Mouse (Mus musculus) liver, adult 2 months (tissue): ENCODE results near the gene Zdhhc12. TPM values are rescaled to one million over a fixed set of nuclear protein-coding genes. Genes with fewer than 3 reads are reported as not detected.
"Not testable (repeated sequence)": the region's sequence is repeated elsewhere in the genome, so short reads cannot be mapped to it uniquely, and the experiment has no call there.

Experiments
- DNase-seq: peaks from one replicate; pipeline ENCODE4 v3.0.0-alpha.2; 2011; ENCODE audit warnings: low read depth, low spot score; ENCODE audit errors: extremely low read depth
- H3K27ac ChIP-seq: fragments of 200-500 bp; replicated peaks from 2 replicates; pipeline ENCODE4 v1.5.1; 2012; ENCODE audit warnings: low read depth, mild to moderate bottlenecking, control low read depth, inconsistent platforms, low read length; ENCODE audit not compliant: insufficient read depth
- H3K27me3 ChIP-seq: fragments of 200-500 bp; 2 replicates; pipeline ENCODE4 v1.6.1; 2012; ENCODE audit warnings: mild to moderate bottlenecking, moderate library complexity, low read length, inconsistent platforms; ENCODE audit not compliant: control insufficient read depth, insufficient read depth
- H3K36me3 ChIP-seq: fragments of 200-500 bp; 2 replicates; pipeline ENCODE4 v1.6.1; 2012; ENCODE audit warnings: low read length, inconsistent platforms; ENCODE audit not compliant: control insufficient read depth, insufficient read depth
- H3K4me1 ChIP-seq: fragments of 200-500 bp; 2 replicates; pipeline ENCODE4 v1.6.1; 2011; ENCODE audit warnings: low read length; ENCODE audit not compliant: control insufficient read depth, insufficient read depth
- H3K4me3 ChIP-seq: fragments of 200-500 bp; 2 replicates; pipeline ENCODE4 v1.5.1; 2011; ENCODE audit warnings: low read depth, mild to moderate bottlenecking, control low read depth, low read length, moderate library complexity; ENCODE audit not compliant: insufficient read depth
- H3K79me2 ChIP-seq: fragments of 200-500 bp; 2 replicates; pipeline ENCODE4 v1.6.1; 2012; ENCODE audit warnings: inconsistent platforms, mild to moderate bottlenecking, low read length, moderate library complexity; ENCODE audit not compliant: control insufficient read depth, insufficient read depth
- H3K9ac ChIP-seq: fragments of 200-500 bp; 2 replicates; pipeline ENCODE4 v1.6.1; 2012; ENCODE audit warnings: low read depth, mild to moderate bottlenecking, control low read depth, inconsistent platforms, low read length
- CTCF ChIP-seq: fragments of 200-500 bp; IDR thresholded peaks from 2 replicates; pipeline ENCODE4 v1.5.1; 2011; ENCODE audit warnings: low read depth, low read length, control low read depth
- POLR2A ChIP-seq: fragments of 200-500 bp; IDR thresholded peaks from 2 replicates; pipeline ENCODE4 v1.6.1; 2011; ENCODE audit warnings: low read length, control low read depth; ENCODE audit not compliant: insufficient read depth; ENCODE audit errors: extremely low read depth
- WGBS: fragments of 180-500 bp; shearing (Covaris S2); methylation state at CpG from one replicate; pipeline ENCODE4 v1.1.7; 2018; 5-methylcytosine and 5-hydroxymethylcytosine counted together
- polyA plus RNA-seq: library from polyadenylated mRNA; depleted of rRNA; stranded (reverse); fragments of >200 nt; gene quantifications from 2 replicates; pipeline ENCODE4 v1.2.3, GENCODE M21; 2012
- total RNA-seq: library from RNA; depleted of rRNA; stranded (reverse); fragments of >200 nt; gene quantifications from 2 replicates; pipeline ENCODE4 v1.2.3, GENCODE M21; 2014

The Zdhhc12 gene
- total and polyA plus RNA-seq, 2 experiments, result 16.8 to 53.4 TPM

GRCm38 (mm10) chr2:30061215-30062166 is 32.0 kb downstream of the Zdhhc12 start:
- peaks cover 18% of the 10 kb centered on the region for H3K4me1 ChIP-seq
- peak; percentile 70 for DNase-seq

GRCm38 (mm10) chr2:30058418-30058817 is 35.0 kb downstream of the Zdhhc12 start:
- TF ChIP-seq CTCF (no peak), POLR2A (no peak)
- 81% methylated on average over 5 of the region's 5 CpGs for WGBS

More at GRCm38 (mm10) chr2:30061215-30062166, 32.0 kb downstream of the Zdhhc12 start:
- TF ChIP-seq CTCF (no peak), POLR2A (no peak)
- Histone ChIP-seq H3K4me3 (peak overlapping the region; percentile 71), H3K9ac (peak overlapping the region; percentile 72), H3K27ac (peak overlapping the region; percentile 83), H3K27me3 (no peaks in the 10 kb centered on the region), H3K36me3 (no peaks in the 10 kb centered on the region), H3K79me2 (peaks cover 3% of the 10 kb centered on the region; the same call in 1 of the 2 replicates)
- WGBS, result 4% methylated on average over 37 of the region's 37 CpGs

GRCm38 (mm10) chr2:30057223-30057904 is 36.1 kb downstream of the Zdhhc12 start, which contains the start of gene Set:
Gene Set (plus strand): TSS chr2:30057378.
- Histone ChIP-seq H3K27ac (no peak within 1 kb of the TSS), H3K4me1 (peaks cover 7% of the 10 kb centered on the region; the same call in 1 of the 2 replicates), H3K27me3 (no peaks in the 10 kb centered on the region; the same call in 1 of the 2 replicates), H3K4me3 (no peak within 1 kb of the TSS), H3K79me2 (no peaks in the 10 kb centered on the region), H3K9ac (no peak within 1 kb of the TSS), H3K36me3 (no peaks in the 10 kb centered on the region)
- no peak for DNase-seq
- WGBS, result 56% methylated on average over 12 of the region's 12 CpGs
- no peak for TF ChIP-seq CTCF

More at GRCm38 (mm10) chr2:30058418-30058817, 35.0 kb downstream of the Zdhhc12 start:
- H3K36me3 ChIP-seq, result no peaks in the 10 kb centered on the region
- H3K27me3 ChIP-seq, result no peaks in the 10 kb centered on the region; the same call in 1 of the 2 replicates
- H3K4me3 ChIP-seq, result no peak overlapping the region
- H3K9ac ChIP-seq, result no peak overlapping the region
- no peak overlapping the region for H3K27ac ChIP-seq
- H3K4me1 ChIP-seq, result peaks cover 13% of the 10 kb centered on the region
- H3K79me2 ChIP-seq, result no peaks in the 10 kb centered on the region
- DNase-seq, result no peak

GRCm38 (mm10) chr2:30056736-30057135 is 36.7 kb downstream of the Zdhhc12 start:
- H3K27ac ChIP-seq, result no peak overlapping the region
- no peak overlapping the region for H3K4me3 ChIP-seq
- DNase-seq, result no peak
- H3K36me3 ChIP-seq, result no peaks in the 10 kb centered on the region
- WGBS, result 87% methylated on average over 3 of the region's 3 CpGs
- H3K27me3 ChIP-seq, result no peaks in the 10 kb centered on the region; the same call in 1 of the 2 replicates
- TF ChIP-seq CTCF (no peak), POLR2A (no peak)
- peaks cover 7% of the 10 kb centered on the region; the same call in 1 of the 2 replicates for H3K4me1 ChIP-seq
- no peaks in the 10 kb centered on the region for H3K79me2 ChIP-seq
- no peak overlapping the region for H3K9ac ChIP-seq

GRCm38 (mm10) chr2:30055310-30055709 is 38.1 kb downstream of the Zdhhc12 start:
- not testable (repeated sequence) for H3K4me1 ChIP-seq, DNase-seq, H3K9ac ChIP-seq, H3K27ac ChIP-seq, H3K4me3 ChIP-seq, H3K36me3 ChIP-seq, H3K79me2 ChIP-seq, H3K27me3 ChIP-seq
- 94% methylated on average over 3 of the region's 3 CpGs for WGBS
